Mouse (Mus musculus) kidney, adult 2 months (tissue): ENCODE measurements at regions not wholly inside any gene's neighbourhood (a gene's known extent, or its start where the extent isn't known, plus 50 kb on each side); places are given as distances from the start of the nearest gene placed in this dataset.
A peak's percentile ranks its signal among the peaks of the same experiment; 100 is the strongest.

Source experiments
- DNase-seq: peaks from one replicate; pipeline ENCODE4 v3.0.0; 2021
- H3K27ac ChIP-seq: fragments of 200-500 bp; 2 replicates; pipeline ENCODE4 v1.5.1; 2012; ENCODE audit warnings: low read depth, low read length, control low read depth, inconsistent platforms; ENCODE audit not compliant: insufficient read depth
- H3K27me3 ChIP-seq: fragments of 200-500 bp; replicated peaks from 2 replicates; pipeline ENCODE4 v1.6.1; 2012; ENCODE audit warnings: mild to moderate bottlenecking, moderate library complexity, low read length, inconsistent platforms; ENCODE audit not compliant: control insufficient read depth, insufficient read depth
- H3K36me3 ChIP-seq: fragments of 200-500 bp; 2 replicates; pipeline ENCODE4 v1.6.1; 2012; ENCODE audit warnings: mild to moderate bottlenecking, moderate library complexity, low read length, inconsistent platforms; ENCODE audit not compliant: control insufficient read depth, insufficient read depth
- H3K4me1 ChIP-seq: fragments of 200-500 bp; 2 replicates; pipeline ENCODE4 v1.6.1; 2011; ENCODE audit warnings: low read length; ENCODE audit not compliant: control insufficient read depth, insufficient read depth
- H3K4me3 ChIP-seq: fragments of 200-500 bp; 2 replicates; pipeline ENCODE4 v1.5.1; 2011; ENCODE audit warnings: mild to moderate bottlenecking, low read depth, low read length, control low read depth; ENCODE audit not compliant: insufficient read depth
- CTCF ChIP-seq: fragments of 200-500 bp; conservative IDR thresholded peaks from 2 replicates; pipeline ENCODE4 v1.5.1; 2011; ENCODE audit warnings: low read depth, mild to moderate bottlenecking, control low read depth, low read length, moderate library complexity, mixed read lengths; ENCODE audit not compliant: insufficient read depth, insufficient read length
- POLR2A ChIP-seq: fragments of 200-500 bp; IDR thresholded peaks from one replicate; pipeline ENCODE4 v1.6.1; 2011; ENCODE audit warnings: low read depth, low read length, control low read depth
- WGBS: fragments of 180-500 bp; shearing (Covaris S2); methylation state at CpG from one replicate; pipeline ENCODE4 v1.1.7; 2018; 5-methylcytosine and 5-hydroxymethylcytosine counted together

- Histone ChIP-seq H3K4me3 (no peak overlapping the region), H3K27me3 (no peaks in the 10 kb centered on the region), H3K27ac (no peak overlapping the region), H3K36me3 (no peaks in the 10 kb centered on the region), H3K4me1 (no peaks in the 10 kb centered on the region)
- DNase-seq = no peak
- WGBS = 60% methylated on average over 7 of the region's 7 CpGs
- TF ChIP-seq CTCF = no peak
- no peak for TF ChIP-seq POLR2A
Measured at GRCm38 (mm10) chrX:42332906-42333305, 156.6 kb upstream of the Tex13c2 start.

DNA sequence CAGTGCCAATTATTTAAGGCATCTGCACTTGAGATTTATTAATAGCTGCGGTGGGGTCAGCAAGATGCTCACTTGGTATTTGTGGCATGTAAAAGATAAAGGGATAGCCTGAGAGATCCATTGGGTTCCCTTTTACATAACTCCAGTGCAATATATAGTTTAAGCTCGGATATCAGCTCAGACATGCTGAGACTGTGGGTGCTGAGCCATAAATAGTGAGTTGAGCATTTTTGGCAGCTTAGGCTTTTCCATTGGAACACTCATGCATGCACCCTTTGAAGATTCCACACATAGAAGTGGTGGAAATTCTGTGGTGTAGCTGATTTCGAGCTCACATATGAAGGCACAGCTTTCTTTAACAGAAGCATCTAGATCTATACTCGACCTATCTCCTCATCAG is 155.9 kb upstream of the Tex13c2 start:
- Histone ChIP-seq H3K4me1 (no peaks in the 10 kb centered on the region), H3K27ac (no peak overlapping the region), H3K27me3 (no peaks in the 10 kb centered on the region), H3K4me3 (no peak overlapping the region), H3K36me3 (no peaks in the 10 kb centered on the region)
- DNase-seq = no peak
- 30% methylated on average over 4 of the region's 4 CpGs for WGBS
- TF ChIP-seq POLR2A (no peak), CTCF (no peak)

DNA sequence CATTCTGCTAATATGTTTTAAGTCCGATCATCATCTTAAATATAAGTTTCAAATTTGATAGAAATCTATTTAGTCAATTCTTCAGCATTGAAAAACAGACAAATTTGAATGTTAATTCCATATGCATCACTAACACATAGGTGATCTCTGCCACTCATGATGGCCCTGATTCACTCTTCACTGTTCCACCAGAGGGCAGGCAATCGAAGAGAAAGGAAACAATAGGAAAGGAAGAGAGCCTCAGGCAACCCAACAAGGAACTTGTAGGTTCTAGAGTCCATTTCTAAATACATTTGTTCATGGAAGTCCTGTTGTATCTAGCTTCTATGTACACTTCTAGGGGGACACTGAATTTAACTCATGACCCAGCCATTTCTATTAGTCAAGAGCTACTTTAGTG is 154.7 kb upstream of the Tex13c2 start:
- TF ChIP-seq CTCF (no peak), POLR2A (no peak)
- Histone ChIP-seq H3K36me3 (no peaks in the 10 kb centered on the region), H3K4me1 (no peaks in the 10 kb centered on the region), H3K27me3 (no peaks in the 10 kb centered on the region), H3K4me3 (no peak overlapping the region), H3K27ac (no peak overlapping the region)
- no peak for DNase-seq
- WGBS = 87% methylated on average over 2 of the region's 2 CpGs

DNA sequence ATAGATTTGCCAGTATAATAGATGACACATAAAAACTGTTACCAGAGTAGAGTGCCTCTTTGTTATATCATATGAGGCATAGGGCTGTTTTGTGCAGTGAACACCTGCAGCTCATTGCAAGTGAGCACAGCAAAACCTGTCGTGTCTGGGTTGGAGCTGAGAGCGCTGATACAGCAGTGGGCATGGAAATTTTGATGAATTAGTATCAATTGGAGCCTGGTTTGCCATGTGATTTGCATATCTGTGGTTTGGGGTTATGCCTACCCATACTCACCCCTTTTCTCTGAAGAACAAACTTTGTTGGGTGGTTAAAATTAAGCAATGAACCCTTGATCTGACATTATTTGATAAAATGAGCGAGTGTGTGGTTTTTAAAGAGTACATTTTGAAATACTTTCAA is 152.7 kb upstream of the Tex13c2 start:
- DNase-seq = no peak
- TF ChIP-seq POLR2A (no peak), CTCF (no peak)
- Histone ChIP-seq H3K27ac (no peak overlapping the region), H3K27me3 (no peaks in the 10 kb centered on the region), H3K4me1 (no peaks in the 10 kb centered on the region), H3K36me3 (no peaks in the 10 kb centered on the region), H3K4me3 (no peak overlapping the region)
- WGBS = 95% methylated on average over 3 of the region's 3 CpGs

GRCm38 (mm10) chrX:42342362-42342761 is 147.1 kb upstream of the Tex13c2 start:
- WGBS = 65% methylated on average over 7 of the region's 7 CpGs
- no peak overlapping the region for H3K4me3 ChIP-seq

GRCm38 (mm10) chrX:42342951-42343879 is 146.3 kb upstream of the Tex13c2 start:
- peak; percentile 57 for DNase-seq
- 13% methylated on average over 16 of the region's 16 CpGs for WGBS
- Histone ChIP-seq H3K4me1 (no peaks in the 10 kb centered on the region), H3K36me3 (no peaks in the 10 kb centered on the region), H3K4me3 (no peak overlapping the region), H3K27me3 (no peaks in the 10 kb centered on the region), H3K27ac (0 out of 2 replicates have a peak overlapping the region, but pooled peaks have one; percentile 31)
- TF ChIP-seq CTCF (no peak), POLR2A (no peak)

More at GRCm38 (mm10) chrX:42342362-42342761, 147.1 kb upstream of the Tex13c2 start:
- no peaks in the 10 kb centered on the region for H3K27me3 ChIP-seq
- DNase-seq = no peak
- TF ChIP-seq POLR2A (no peak), CTCF (no peak)
- H3K27ac ChIP-seq = no peak overlapping the region
- H3K36me3 ChIP-seq = no peaks in the 10 kb centered on the region
- no peaks in the 10 kb centered on the region for H3K4me1 ChIP-seq

DNA sequence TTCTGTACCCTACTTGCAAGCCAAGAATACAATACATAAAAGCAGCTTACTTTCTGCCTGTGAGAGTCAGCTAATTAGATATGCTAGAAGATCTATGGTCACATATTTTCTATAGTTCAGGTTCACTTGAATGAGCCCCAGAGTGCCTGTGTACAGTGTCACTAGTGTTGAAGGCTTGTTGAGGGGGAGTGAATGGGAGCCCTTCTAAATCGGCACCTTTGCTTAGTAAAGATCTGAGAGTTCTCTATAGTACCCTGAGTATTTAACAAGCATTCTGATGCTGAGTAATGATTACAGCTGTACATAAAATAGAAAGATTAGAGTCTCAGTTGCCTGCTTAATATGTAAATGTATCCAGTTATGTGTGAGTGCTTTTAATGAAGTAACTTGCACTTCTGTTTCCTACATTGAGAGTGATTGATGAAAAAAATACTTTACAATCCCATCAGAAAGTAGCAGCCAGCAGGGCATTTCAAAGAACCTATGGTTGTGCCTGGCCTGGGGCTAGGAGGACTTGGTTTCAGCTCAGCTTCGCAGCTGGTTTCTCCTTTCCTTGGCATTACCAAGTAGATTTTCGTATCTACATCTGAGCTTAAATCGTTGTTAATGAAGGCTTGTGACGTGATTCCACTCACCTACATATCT is 136.8 kb upstream of the Tex13c2 start:
- no peak for TF ChIP-seq POLR2A
- TF ChIP-seq CTCF = no peak
- H3K27me3 ChIP-seq = no peaks in the 10 kb centered on the region
- H3K4me1 ChIP-seq = no peaks in the 10 kb centered on the region
- H3K27ac ChIP-seq = no peak overlapping the region
- no peaks in the 10 kb centered on the region for H3K36me3 ChIP-seq
- no peak overlapping the region for H3K4me3 ChIP-seq
- 72% methylated on average over 5 of the region's 5 CpGs for WGBS
- DNase-seq = no peak
